Mouse (Mus musculus) C2C12 (cell line): ENCODE results near the gene Card14.
A peak's percentile ranks its signal among the peaks of the same experiment; 100 is the strongest.

Experiments used
- CEBPB ChIP-seq: IDR thresholded peaks from one replicate; pipeline ENCODE4 v1.6.1; 2011; ENCODE audit warnings: low read depth, mild to moderate bottlenecking, control low read depth, moderate library complexity
- CTCF ChIP-seq: IDR thresholded peaks from one replicate; pipeline ENCODE4 v1.5.1; 2011; ENCODE audit not compliant: control insufficient read depth, insufficient read depth, insufficient read length
- MAX ChIP-seq: IDR thresholded peaks from one replicate; pipeline ENCODE4 v1.6.1; 2011; ENCODE audit warnings: mild to moderate bottlenecking, control low read depth
- MYOD1 ChIP-seq: IDR thresholded peaks from one replicate; pipeline ENCODE4 v1.6.1; 2011; ENCODE audit warnings: low read depth; ENCODE audit not compliant: control insufficient read depth, insufficient read length
- MYOG ChIP-seq: IDR thresholded peaks from one replicate; pipeline ENCODE4 v1.6.1; 2011; ENCODE audit not compliant: control insufficient read depth, insufficient read length; ENCODE audit errors: extremely low read depth
- USF1 ChIP-seq: IDR thresholded peaks from one replicate; pipeline ENCODE4 v1.6.1; 2011; ENCODE audit warnings: low read depth, mild to moderate bottlenecking, control low read depth, moderate library complexity

DNA sequence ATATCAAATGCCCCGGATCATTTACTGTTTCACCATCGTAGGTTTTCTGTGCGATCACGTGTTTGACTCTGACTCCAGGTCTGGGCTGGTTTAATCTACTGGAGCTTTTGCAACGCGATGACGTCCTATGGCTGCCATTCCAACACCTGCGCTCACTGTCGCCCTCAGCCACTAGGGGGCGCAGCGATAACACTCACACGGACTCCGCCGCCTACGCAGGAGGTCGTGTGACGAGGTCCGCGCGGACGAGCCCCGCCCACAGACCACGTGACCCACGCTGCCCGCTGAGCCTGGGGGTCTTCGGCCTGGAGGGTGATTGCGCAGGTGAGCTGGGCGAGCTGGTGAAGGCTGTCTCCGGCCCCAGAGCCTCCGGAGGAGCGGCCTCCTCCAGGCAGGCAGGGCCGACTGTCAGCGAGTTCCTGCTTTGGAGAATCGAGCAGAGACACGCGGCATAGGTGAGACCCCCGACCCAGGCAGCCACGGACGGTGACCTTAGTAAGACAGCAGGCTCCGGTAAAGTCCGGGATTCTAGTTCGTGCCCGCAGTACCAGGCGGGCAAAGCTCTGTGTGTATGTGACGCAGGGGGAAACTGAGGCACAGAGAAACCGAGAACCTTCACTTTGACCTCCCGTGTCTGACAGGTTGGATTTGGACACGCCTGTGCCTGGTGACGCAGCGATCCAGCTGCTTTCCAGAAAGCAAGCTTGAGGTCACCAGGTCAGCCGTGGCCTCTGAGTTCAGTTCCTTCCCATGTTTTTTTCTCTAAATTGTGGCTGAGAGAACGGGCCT lies 39.6 kb upstream of the Card14 start, which contains the start of gene Gaa:
- TF ChIP-seq CTCF (peak; percentile 98), MYOG (no peak), MYOD1 (peak; percentile 48), MAX (peak; percentile 38), CEBPB (no peak), USF1 (peak; percentile 95)
